Mouse (Mus musculus) spleen, postnatal 14 days (tissue): ENCODE data around the gene Yipf1.

Experiments used
- DNase-seq, 2 experiments: peaks; one replicate each; pipeline ENCODE4 v3.0.0; 2021 to 2022; ENCODE audit warnings: low spot score in 2 of 2

Yipf1 gene

GRCm38 (mm10) chr4:107313690-107314478 is at the start of gene Yipf1:
Gene Yipf1 (plus strand): TSS chr4:107314363.
- peak; percentile 75 to 81 for DNase-seq

DNA sequence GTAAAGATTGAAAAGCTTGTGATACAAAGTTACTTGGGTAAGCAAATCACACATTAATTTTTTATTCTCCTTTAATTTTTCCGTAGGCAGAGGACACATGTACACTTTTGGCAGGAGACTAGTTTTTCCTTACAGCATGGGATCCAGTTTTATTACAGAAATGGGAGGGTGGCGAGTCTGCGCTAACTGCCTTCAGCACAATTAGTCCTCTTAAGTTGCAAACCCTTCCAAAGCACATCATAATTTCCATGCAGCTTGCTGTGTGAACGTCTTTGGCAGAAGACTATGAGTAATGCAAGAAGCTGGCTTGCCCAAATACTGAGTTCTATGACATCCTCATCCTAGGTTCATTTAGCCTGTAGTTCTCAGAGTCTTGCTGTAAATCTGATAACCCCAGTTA is 40.5 kb upstream of the Yipf1 start:
- DNase-seq: no peak

DNA sequence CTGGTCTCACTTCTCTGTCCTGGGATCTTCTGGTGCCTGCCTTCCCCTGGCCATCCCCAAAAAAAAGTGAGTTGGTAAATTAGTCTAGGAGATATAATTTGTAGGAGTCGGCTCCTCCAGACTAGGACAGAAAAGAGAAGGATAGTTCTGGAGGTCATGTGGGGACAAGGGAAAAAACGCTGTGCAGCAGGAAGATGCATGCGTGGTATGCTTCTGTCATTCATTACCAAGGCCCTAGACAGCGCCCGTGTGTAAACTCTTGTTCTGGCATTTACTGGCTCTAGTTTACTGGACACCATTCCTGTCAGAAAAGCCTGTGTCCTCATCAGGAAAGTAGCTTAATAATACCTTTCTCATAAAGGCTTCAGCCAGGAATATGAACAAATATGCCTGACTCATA is 39.7 kb upstream of the Yipf1 start:
- DNase-seq: no peak

DNA sequence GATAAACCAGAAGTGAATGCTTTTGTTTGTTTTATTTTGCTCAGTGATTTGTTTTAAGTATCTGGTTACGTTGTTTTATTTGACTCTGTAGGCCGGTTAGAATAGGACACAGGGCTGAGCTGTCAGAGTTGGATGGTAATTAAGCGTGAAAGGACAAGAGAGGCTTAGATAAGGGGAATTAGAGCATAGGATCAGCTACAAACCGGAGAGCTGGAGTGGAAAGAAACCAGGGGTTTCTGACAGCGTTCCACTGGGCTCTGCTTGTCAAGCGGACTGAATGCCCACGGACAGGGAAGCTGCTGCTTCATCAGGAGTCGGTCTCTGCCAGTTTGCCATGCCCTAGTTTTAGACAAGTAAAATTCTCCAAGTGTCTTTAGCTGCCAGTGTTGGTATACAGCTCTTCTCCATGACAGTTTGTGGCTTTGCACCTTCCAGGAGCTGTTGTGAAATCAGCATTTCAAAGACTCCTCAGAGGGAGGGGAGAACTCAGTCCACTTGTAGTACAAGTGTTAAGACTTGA is 35.9 kb upstream of the Yipf1 start:
- DNase-seq: no peak

DNA sequence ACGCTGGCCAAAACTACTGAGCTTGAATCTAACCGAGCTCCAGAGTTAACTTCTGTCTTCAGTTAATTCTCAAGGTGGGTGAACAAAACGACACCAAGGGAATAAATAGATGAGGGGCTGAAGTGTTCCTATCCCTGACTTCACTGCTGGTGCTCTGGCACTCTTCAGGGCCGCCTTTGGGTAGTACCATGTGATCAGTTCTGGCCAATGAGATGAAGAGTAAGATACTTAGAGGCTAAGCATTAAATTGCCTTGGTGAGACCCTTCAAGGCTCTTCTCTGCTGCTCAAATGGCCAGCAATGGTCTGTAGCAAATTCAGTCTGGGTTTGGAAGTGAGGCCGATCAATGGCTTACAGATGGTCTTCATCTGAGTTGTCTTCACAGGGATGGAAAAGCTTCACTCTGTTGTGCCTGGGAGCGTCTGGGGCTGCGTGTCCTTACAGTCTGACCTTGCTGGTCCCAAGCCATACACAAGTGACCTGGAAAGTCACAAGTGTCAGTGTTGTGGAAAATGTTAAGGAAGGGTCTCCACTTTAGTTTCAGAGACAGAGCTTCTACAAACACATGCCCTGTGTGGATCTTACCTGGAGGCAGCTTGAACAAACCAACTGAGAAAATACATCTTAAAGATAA is 33.2 kb upstream of the Yipf1 start:
- no peak for DNase-seq

GRCm38 (mm10) chr4:107285446-107286200 is 28.5 kb upstream of the Yipf1 start:
- DNase-seq: no peak

DNA sequence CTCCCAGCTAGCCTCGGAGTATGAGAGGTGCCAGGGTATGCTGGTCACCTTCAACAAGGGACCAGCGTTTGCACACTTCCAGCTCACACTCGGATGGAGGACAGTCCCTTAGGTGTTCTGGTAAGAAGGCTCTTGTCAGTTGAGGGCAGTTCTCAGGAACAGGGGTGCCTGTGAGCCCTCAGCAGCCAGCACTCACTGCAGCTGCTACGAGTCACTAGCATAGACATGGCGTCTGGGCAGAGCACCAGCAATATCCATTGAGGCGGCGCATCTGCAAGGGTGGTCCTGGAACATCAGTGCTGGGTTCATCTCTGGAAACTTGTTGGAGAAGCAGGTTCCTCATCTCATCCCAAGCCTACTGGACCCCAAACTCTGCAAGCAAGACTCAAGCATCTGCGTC is 27.8 kb upstream of the Yipf1 start:
- no peak for DNase-seq

- DNase-seq: no peak
Observed at GRCm38 (mm10) chr4:107287517-107287916, 26.6 kb upstream of the Yipf1 start.

DNA sequence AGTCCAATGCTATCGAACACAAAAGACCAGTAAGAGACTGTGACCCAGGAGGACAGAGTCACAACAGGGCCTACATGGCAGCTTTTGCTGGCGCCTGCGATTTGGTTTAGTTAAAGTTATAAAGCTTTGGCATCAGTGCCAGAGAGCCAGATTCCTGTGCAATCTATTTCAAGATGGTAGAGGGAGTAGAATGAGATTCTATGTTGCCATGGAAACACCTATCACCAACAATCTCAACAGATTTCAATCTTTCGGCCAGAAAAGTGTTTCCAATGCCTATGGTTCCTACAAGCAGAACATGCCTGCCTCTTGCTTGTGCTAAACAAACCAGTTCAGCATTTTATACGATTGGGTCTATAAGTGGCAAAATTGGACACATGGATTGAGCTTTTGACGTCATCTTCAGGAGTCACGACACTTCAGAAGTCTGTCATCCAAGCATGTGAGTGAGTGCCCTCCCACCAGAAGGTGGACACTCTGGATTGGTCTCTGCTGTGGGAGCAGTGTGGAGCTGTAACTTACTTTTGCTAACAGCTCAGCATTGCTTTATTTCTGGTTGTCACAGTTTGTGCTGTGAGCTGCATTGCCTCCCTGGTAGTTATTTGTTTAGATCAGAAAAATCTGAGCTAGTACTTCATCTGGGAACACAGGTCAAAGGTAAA is 22.4 kb upstream of the Yipf1 start:
- DNase-seq: no peak

DNA sequence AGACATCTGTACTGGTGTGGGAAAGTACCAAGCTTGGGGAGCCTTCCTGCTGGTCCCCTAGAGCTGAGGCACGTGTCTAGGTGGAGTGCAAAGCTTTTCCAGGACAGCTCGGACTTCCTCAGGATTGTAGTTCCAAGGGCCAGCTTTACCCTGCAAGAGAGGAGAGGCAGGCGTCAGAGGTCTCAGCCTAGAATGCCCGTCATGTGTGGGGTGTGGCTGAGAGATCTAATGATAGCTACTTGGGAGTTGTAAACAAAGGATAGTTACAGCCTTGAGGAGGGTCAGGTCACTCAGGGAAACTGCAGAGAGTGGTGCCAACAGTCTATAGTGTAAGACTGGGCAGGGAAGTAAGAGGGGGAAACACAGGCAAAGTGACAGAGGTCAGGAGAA is 21.9 kb upstream of the Yipf1 start:
- DNase-seq: no peak

GRCm38 (mm10) chr4:107298071-107298606 is 16.0 kb upstream of the Yipf1 start:
- DNase-seq: no peak

DNA sequence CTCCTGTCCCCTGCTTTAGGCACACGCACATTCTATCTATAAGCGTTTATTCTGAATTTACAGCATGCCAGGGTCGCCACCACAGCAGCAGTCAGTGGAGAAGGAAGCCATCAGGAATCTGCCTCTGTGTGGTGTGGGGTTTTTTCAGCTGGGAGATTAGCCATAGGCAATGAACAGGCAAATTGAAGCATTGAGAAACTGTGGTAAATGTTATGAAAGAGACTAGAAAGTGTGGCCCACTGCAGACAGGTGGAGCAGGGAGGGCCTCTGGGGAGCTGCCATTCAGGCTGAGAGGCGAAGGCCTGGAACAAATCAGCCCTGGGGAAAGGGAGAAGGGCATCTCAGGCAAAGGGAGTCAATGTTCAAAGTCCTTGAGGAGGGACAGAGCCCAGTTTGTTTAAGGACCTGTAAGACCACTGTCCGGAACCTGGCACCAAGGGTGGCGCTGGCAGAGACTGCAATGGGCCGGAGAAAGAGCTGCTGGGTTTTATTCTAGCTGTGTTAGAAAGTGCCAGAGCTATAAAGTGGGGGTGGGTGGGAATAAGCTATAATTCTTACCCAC is 14.3 kb upstream of the Yipf1 start:
- no peak for DNase-seq

GRCm38 (mm10) chr4:107300371-107300770 is 13.8 kb upstream of the Yipf1 start:
- DNase-seq: no peak

DNA sequence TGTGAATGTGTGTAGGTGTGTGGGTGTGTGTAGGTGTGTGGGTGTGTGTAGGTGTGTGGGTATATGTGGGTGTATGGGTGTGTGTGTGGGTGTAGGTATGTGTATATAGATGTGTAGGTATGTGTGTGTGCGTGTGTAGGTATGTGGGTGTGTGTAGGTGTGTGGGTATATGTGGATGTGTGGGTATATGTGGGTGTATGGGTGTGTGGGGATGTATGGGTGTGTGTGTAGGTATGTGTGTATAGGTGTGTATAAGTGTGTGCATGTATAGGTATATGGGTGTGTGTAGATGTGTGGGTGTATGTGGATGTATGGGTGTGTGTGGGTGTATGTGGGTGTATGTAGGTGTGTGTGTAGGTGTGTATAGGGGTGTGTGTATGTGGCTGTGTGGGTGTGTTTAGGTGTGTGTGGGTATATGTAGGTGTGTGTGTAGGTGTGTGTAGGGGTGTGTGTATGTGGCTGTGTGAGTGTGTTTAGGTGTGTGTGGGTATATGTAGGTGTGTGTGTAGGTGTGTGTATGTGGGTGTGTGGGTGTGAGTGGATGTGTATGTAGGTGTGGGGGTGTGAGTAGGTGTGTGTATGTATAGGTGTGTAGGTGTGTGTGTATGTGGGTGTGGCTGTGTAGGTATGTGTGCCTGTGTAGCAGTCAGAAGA is 13.1 kb upstream of the Yipf1 start:
- DNase-seq: no peak

DNA sequence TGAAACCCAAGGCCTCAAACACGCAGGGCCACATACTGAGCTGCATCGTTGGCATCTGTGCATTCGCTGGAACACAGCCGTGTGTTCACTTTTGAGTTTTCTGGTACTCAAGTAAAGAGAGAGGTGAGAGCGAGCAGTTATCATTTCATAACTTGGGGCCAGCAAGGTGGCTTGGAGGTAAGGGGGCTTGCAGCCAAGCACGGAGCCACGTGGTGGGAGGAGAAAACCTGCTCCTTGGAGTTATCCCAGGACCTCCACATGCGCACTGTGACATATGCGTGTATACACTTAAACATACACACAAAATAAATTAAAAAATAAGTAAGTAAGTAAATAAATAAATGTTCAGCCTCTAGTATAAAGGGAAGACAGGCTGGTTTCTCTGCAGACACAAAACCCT is 11.9 kb upstream of the Yipf1 start:
- no peak for DNase-seq

GRCm38 (mm10) chr4:107302832-107303231 is 11.3 kb upstream of the Yipf1 start:
- no peak for DNase-seq

DNA sequence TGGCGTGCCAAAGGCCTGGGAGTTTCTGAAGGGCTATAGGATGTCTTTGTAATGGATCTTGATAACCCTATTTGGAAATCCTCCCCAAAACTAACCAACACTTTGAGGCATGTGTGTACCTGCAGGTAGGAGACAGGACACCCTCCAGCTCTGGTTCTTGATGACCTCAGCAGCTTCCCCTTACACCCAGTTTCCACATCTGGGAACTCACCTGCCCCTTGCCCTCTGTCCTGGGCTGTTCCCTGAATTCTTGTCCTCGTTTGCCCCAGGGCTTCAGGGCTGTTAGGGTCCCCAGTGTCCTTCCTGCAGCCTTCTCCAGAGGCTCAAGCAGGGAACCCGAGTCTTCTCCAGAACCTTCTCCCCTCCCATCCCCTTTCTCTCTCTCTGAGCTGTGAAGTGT is 10.6 kb upstream of the Yipf1 start:
- no peak for DNase-seq

DNA sequence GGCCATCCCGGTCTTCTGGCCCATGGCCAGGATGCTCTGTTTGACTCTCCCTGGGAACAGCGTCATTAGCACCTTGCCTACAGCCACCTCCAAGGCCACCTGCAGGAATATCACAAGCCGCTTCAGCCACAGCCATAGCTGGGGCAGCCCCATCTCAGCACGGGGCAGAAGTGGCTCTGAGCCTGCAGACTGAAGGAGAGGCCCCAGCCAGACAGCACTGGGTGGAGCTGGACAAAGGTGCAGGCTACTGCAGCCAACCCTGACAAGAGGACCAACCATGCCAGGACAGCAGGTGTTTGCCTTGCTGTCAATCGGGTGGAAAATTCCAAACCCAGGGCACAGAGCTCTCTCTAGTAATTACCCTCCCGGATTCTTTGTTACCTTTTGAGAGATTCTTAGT is 7.2 kb upstream of the Yipf1 start, which contains the start of gene Dio1:
Dio1 (minus strand) TSS at position 204 of the 400 bp plus-strand sequence.
- no peak for DNase-seq

DNA sequence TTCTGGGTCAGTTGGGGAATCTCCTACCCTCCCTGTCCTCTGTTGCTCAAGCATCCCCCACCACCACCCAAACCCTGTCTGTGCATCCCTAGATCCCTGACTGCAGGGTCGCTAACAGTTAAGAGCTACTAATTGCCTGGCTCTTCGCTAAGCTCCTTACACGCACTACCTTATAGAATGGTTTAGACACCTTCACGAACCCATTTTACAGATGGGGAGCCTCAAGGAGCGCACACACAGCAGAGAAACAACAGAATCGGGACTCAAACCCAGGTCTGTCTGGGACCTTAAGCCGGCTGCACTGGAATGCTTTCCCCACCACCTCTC is 279 bp downstream of the Yipf1 start:
- DNase-seq: no peak

GRCm38 (mm10) chr4:107318646-107319045 is 4.5 kb downstream of the Yipf1 start:
- DNase-seq: no peak

- peak in 1 of 2 experiments; percentile 11 for DNase-seq
Observed at GRCm38 (mm10) chr4:107321041-107321440, 6.9 kb downstream of the Yipf1 start.
